Mouse (Mus musculus) heart, adult 2 months (tissue): ENCODE measurements around the gene Slc43a2. TPM values are rescaled to one million over a fixed set of nuclear protein-coding genes. Genes with fewer than 3 reads are reported as not detected.

ENCODE experiments used
- DNase-seq, 2 experiments: peaks; one replicate each; pipeline ENCODE4 v3.0.0; 2021
- H3K27ac ChIP-seq: fragments of 200-600 bp; 2 replicates; pipeline ENCODE4 v1.8.1; 2022
- H3K27me3 ChIP-seq: fragments of 200-500 bp; 2 replicates; pipeline ENCODE4 v1.6.1; 2012; ENCODE audit warnings: mild to moderate bottlenecking, low read length, inconsistent platforms, mixed read lengths; ENCODE audit not compliant: control insufficient read depth, insufficient read depth
- H3K36me3 ChIP-seq: fragments of 200-500 bp; 2 replicates; pipeline ENCODE4 v1.6.1; 2012; ENCODE audit warnings: low read length, inconsistent platforms; ENCODE audit not compliant: control insufficient read depth, insufficient read depth
- H3K4me1 ChIP-seq: fragments of 200-500 bp; 2 replicates; pipeline ENCODE4 v1.6.1; 2011; ENCODE audit warnings: low read length; ENCODE audit not compliant: control insufficient read depth, insufficient read depth
- H3K4me3 ChIP-seq: fragments of 200-600 bp; 2 replicates; pipeline ENCODE4 v1.8.1; 2022
- H3K79me2 ChIP-seq: fragments of 200-500 bp; replicated peaks from 2 replicates; pipeline ENCODE4 v1.6.1; 2012; ENCODE audit warnings: mild to moderate bottlenecking, inconsistent platforms, low read length, moderate library complexity, mixed read lengths; ENCODE audit not compliant: control insufficient read depth, insufficient read depth
- H3K9ac ChIP-seq: fragments of 200-500 bp; 2 replicates; pipeline ENCODE4 v1.6.1; 2012; ENCODE audit warnings: low read depth, mild to moderate bottlenecking, control low read depth, inconsistent platforms, low read length, mixed read lengths
- CTCF ChIP-seq: fragments of 200-600 bp; IDR thresholded peaks from 2 replicates; pipeline ENCODE4 v1.8.1; 2022; ENCODE audit warnings: antibody characterized with exemption, mild to moderate bottlenecking, moderate library complexity
- EP300 ChIP-seq: fragments of 200-500 bp; IDR thresholded peaks from 2 replicates; pipeline ENCODE4 v1.6.1; 2011; ENCODE audit warnings: low read depth, low read length, control low read depth; ENCODE audit not compliant: insufficient read depth
- POLR2A ChIP-seq: fragments of 200-500 bp; IDR thresholded peaks from 2 replicates; pipeline ENCODE4 v1.6.1; 2011; ENCODE audit warnings: mild to moderate bottlenecking, low read depth, low read length, control low read depth; ENCODE audit not compliant: insufficient read depth
- WGBS: fragments of 180-500 bp; shearing (Covaris S2); methylation state at CpG from one replicate; pipeline ENCODE4 v1.1.7; 2018; 5-methylcytosine and 5-hydroxymethylcytosine counted together
- intact Hi-C: fragments of 180-260 bp; cut with DNase I; formaldehyde crosslinking; loops from one replicate; pipeline ENCODE4 v1.15.1; 2025
- polyA plus RNA-seq: library from polyadenylated mRNA; depleted of rRNA; stranded (reverse); fragments of >200 nt; gene quantifications from 2 replicates; pipeline ENCODE4 v1.2.3, GENCODE M21; 2012
- total RNA-seq, 2 experiments: library from RNA; stranded (reverse); gene quantifications; 2 replicates each; pipeline ENCODE4 v1.2.3; 2021

Gene Slc43a2
- total and polyA plus RNA-seq, 3 experiments, result 13.6 to 14.6 (median 13.7) TPM

- WGBS, result 16% methylated on average over 38 of the region's 38 CpGs
- Histone ChIP-seq H3K4me3 (peak overlapping the region; percentile 68), H3K79me2 (no peaks in the 10 kb centered on the region), H3K4me1 (peaks cover 13% of the 10 kb centered on the region), H3K36me3 (no peaks in the 10 kb centered on the region), H3K27ac (peak overlapping the region; percentile 88), H3K27me3 (no peaks in the 10 kb centered on the region), H3K9ac (peak overlapping the region; percentile 76)
- TF ChIP-seq POLR2A (peak; percentile 47; the same call in 1 of the 2 replicates), EP300 (0 out of 2 replicates have a peak, but pooled peaks have one; percentile 16), CTCF (no peak)
- DNase-seq, result peak; percentile 57 to 61
- intact Hi-C loops, result loop anchor here (2.0 kb wide), 1 partner anchor 14 kb away; no protein-coding TSS in a partner anchor
Observed at GRCm38 (mm10) chr11:75532340-75533277, 1.1 kb downstream of the Slc43a2 start.

- Histone ChIP-seq H3K4me3 (no peak overlapping the region), H3K9ac (peak overlapping the region; percentile 39), H3K4me1 (peaks cover 16% of the 10 kb centered on the region), H3K79me2 (no peaks in the 10 kb centered on the region), H3K27me3 (no peaks in the 10 kb centered on the region), H3K27ac (peak overlapping the region; percentile 88), H3K36me3 (no peaks in the 10 kb centered on the region)
- no peak for DNase-seq
- WGBS, result 61% methylated on average over 6 of the region's 6 CpGs
- TF ChIP-seq EP300 (no peak), POLR2A (0 out of 2 replicates have a peak, but pooled peaks have one; percentile 5), CTCF (no peak)
- intact Hi-C loops, result loop anchor here (2.0 kb wide), 1 partner anchor 13 kb away; no protein-coding TSS in a partner anchor
Observed at GRCm38 (mm10) chr11:75533314-75534015, 2.0 kb downstream of the Slc43a2 start.

GRCm38 (mm10) chr11:75534286-75535033 lies 3.0 kb downstream of the Slc43a2 start:
- WGBS, result 41% methylated on average over 4 of the region's 4 CpGs
- Histone ChIP-seq H3K4me3 (no peak overlapping the region), H3K79me2 (no peaks in the 10 kb centered on the region), H3K27ac (peak overlapping the region; percentile 88), H3K27me3 (no peaks in the 10 kb centered on the region), H3K4me1 (peaks cover 16% of the 10 kb centered on the region), H3K36me3 (no peaks in the 10 kb centered on the region), H3K9ac (no peak overlapping the region)
- no peak for DNase-seq
- TF ChIP-seq EP300 (no peak), CTCF (no peak), POLR2A (no peak)
- intact Hi-C loops, result no loop called here

GRCm38 (mm10) chr11:75535106-75535795 lies 3.8 kb downstream of the Slc43a2 start:
- no peaks in the 10 kb centered on the region for H3K36me3 ChIP-seq
- TF ChIP-seq CTCF, result no peak
- TF ChIP-seq EP300, result no peak
- TF ChIP-seq POLR2A, result no peak
- H3K4me3 ChIP-seq, result no peak overlapping the region
- H3K27me3 ChIP-seq, result no peaks in the 10 kb centered on the region
- H3K4me1 ChIP-seq, result peaks cover 16% of the 10 kb centered on the region
- 45% methylated on average over 13 of the region's 13 CpGs for WGBS
- H3K79me2 ChIP-seq, result no peaks in the 10 kb centered on the region
- no peak for DNase-seq
- intact Hi-C loops, result no loop called here
- no peak overlapping the region for H3K9ac ChIP-seq
- H3K27ac ChIP-seq, result peak overlapping the region; percentile 20; the same call in 1 of the 2 replicates
